Mouse (Mus musculus): ENCODE measurements around the gene Mycbp2. TPM values are rescaled to one million over a fixed set of nuclear protein-coding genes. Genes with fewer than 3 reads are reported as not detected.

The Mycbp2 gene
- polyA plus RNA-seq (2012; rRNA removed): 42.1 and 58.6 TPM in 2 replicates

DNA sequence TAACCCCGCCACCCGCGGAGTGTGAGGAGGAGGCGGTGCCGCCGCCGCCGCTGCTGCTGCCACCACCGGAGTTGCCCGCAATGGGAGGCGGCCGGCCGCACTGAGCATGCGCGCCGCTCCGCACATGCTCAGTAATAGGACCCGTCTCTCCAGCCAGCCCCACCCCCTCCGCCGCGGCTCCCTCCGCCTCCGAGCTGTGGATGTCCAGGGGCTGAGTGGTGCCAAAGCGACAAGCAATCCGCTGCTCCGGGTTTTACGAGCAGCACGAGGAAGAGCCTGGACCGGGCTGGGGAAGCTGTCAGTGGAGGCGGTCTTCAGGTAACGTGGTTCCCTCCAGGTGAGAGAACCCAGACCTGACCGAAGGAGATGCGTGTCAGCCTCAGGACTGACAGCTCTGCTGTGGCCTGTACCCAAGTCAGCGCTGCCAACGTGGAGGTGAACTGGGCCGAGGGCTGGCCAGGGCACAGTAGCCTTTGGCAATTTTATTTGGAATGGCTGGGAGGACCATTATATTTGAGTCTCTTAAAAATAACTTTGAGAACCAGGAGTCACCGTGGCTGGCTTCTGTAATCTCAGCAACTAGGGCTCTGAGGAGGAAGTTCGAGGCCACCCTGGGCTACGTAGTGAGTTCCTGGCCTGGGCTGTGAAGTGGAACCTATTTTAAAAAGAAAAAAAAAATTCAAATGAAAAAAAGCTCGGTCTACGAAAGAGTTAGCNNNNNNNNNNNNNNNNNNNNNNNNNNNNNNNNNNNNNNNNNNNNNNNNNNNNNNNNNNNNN lies at the start of gene Mycbp2:
Gene Mycbp2 (minus strand): TSS at position 86 of the 777 bp plus-strand sequence.

DNA sequence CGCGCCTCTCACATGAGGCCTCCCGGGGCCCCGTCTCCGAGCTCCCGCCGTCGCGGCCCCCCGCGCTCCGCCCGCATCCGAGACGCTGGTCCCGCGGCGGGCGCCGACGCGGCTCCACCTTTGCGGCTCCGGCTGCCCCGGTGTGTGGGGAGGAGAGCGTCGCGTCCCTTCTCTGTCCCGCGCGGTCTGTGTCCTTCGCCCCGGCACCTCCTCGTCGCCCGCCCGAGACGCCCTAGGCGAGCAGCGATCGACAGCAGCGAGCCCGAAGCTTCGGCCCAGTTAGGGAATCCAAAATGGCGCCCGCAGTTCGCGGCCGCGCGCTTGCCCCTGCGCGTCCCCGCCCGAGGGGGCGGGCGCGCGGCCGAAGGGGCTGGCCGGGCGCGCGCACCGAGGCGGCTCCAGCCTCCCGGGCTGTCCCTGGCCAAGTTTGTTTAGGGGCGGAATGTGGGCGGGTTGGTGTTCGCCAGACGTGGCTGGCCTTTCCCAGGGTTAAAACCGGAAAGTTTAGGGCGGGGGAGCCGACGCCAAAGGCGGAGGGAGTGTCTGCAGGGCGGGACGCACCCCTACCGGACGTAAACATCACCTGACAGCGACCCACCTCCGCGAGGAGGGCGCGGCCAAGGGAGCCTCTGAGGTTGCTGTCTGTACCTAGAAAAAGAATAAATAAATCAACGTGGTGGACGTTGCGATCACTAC lies 247.2 kb downstream of the Mycbp2 start, which contains the start of gene Fbxl3:
Gene Fbxl3 (minus strand): TSS at position 329 of the 696 bp plus-strand sequence.

DNA sequence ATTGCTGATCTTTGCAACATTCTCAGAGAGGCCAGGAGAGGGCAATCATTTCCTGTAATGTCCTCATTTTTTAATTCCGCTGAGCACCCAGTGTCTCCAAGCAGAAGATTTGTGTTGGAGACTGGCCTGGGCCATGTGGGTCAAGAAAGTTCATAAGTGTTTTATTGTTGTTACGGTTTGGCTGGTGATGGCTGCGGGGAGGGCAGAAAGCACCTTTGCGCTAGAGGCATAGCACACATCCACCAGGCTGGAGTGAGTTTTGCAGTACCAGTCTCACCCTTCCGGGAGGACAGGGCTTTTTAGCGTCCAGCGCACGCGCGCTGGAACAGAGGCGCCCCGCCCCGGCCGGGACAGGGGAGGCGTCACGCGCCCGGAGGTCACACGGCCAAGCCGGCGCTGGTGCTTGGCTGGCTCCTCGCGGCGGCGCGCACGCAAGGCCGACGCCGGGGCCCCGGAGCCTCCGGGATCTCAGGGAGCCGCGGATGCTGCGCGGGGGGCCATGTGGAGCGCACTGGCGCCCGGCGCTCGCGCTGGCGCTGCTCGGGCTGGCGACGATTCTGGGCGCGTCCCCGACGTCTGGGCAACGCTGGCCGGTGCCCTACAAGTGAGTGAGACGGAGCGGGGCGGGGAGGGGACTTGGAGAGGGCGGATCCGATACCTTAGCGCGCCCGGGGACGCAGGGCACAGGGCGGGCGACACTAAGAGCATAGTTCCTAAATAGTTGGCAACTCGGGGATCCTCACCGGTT lies 276.6 kb downstream of the Mycbp2 start, which contains the start of gene Cln5:
Gene Cln5 (plus strand): TSS at position 353 of the 748 bp plus-strand sequence.

Other genes starting within 250 kb of the Mycbp2 start
- gene Fbxl3, start 247.2 kb downstream of the Mycbp2 start, polyA plus RNA-seq (2012; rRNA removed): 61.3 and 74.0 TPM in 2 replicates
- 0.31 and 0.34 TPM in 2 replicates for gene Scel, start 166.5 kb upstream of the Mycbp2 start, polyA plus RNA-seq (2012; rRNA removed)

Measured in central nervous system, embryonic 11.5 days (tissue).